Mouse (Mus musculus) MEL (cell line): ENCODE results near the gene Camta1. TPM values are rescaled to one million over a fixed set of nuclear protein-coding genes. Genes with fewer than 3 reads are reported as not detected.

Source experiments
- DNase-seq: peaks from one replicate; pipeline ENCODE4 v3.0.0; 2011; ENCODE audit warnings: low read depth, low spot score
- H3K27ac ChIP-seq: 2 replicates; pipeline ENCODE4 v1.5.1; 2012; ENCODE audit warnings: low read depth, mild to moderate bottlenecking, control low read depth, low read length, moderate library complexity; ENCODE audit not compliant: control insufficient read depth
- H3K27me3 ChIP-seq, 2 experiments: fragments of 150-350 bp in 1 of 2; sonication (generic) in 1 of 2; 2 replicates each; pipeline ENCODE4 v1.6.1; 2012; ENCODE audit warnings: low read length in 2 of 2, mild to moderate bottlenecking in 2 of 2, improper control_type of control experiment in 1 of 2, moderate library complexity in 1 of 2; ENCODE audit not compliant: insufficient read depth in 2 of 2, control insufficient read depth in 1 of 2
- H3K36me3 ChIP-seq, 2 experiments: 2 replicates each; pipeline ENCODE4 v1.6.1; 2012 to 2014; ENCODE audit warnings: low read length in 2 of 2, improper control_type of control experiment in 1 of 2, inconsistent platforms in 1 of 2, mild to moderate bottlenecking in 1 of 2; ENCODE audit not compliant: insufficient read depth in 2 of 2, control insufficient read depth in 1 of 2
- H3K4me1 ChIP-seq, 2 experiments: fragments of 150-350 bp in 1 of 2; sonication (generic) in 1 of 2; 2 replicates each; pipeline ENCODE4 v1.6.1; 2012; ENCODE audit warnings: low read length in 2 of 2, improper control_type of control experiment in 1 of 2, mild to moderate bottlenecking in 1 of 2; ENCODE audit not compliant: insufficient read depth in 2 of 2, control insufficient read depth in 1 of 2
- H3K4me3 ChIP-seq, 2 experiments: fragments of 150-350 bp in 1 of 2; sonication (generic) in 1 of 2; 2 replicates each; pipeline ENCODE4 v1.5.1; 2012; ENCODE audit warnings: low read depth in 2 of 2, low read length in 2 of 2, mild to moderate bottlenecking in 2 of 2, moderate library complexity in 2 of 2, control low read depth in 1 of 2, improper control_type of control experiment in 1 of 2; ENCODE audit not compliant: control insufficient read depth in 1 of 2, insufficient read depth in 1 of 2
- H3K79me2 ChIP-seq: 2 replicates; pipeline ENCODE4 v1.6.1; 2012; ENCODE audit warnings: mild to moderate bottlenecking, low read length, moderate library complexity; ENCODE audit not compliant: control insufficient read depth, poor library complexity, insufficient read depth
- H3K9ac ChIP-seq: 2 replicates; pipeline ENCODE4 v1.6.1; 2012; ENCODE audit warnings: low read depth, mild to moderate bottlenecking, control low read depth, low read length, moderate library complexity; ENCODE audit not compliant: control insufficient read depth, poor library complexity, severe bottlenecking
- H3K9me3 ChIP-seq: fragments of 150-350 bp; sonication (generic); replicated peaks from 2 replicates; pipeline ENCODE4 v1.6.1; 2012; ENCODE audit warnings: mild to moderate bottlenecking, low read length, improper control_type of control experiment, moderate library complexity; ENCODE audit not compliant: insufficient read depth
- CHD1 ChIP-seq: IDR thresholded peaks from 2 replicates; pipeline ENCODE4 v1.6.1; 2012; ENCODE audit warnings: low read depth, mild to moderate bottlenecking, inconsistent platforms, low read length, improper control_type of control experiment
- CTCF ChIP-seq, 3 experiments: IDR thresholded peaks in 2 of 3; conservative IDR thresholded peaks in 1 of 3; 2 replicates each; pipeline ENCODE4 v1.5.1; 2011 to 2012; ENCODE audit warnings: low read length in 3 of 3, low read depth in 2 of 3, mild to moderate bottlenecking in 2 of 3, improper control_type of control experiment in 1 of 3, inconsistent platforms in 1 of 3, mixed read lengths in 1 of 3, moderate library complexity in 1 of 3; ENCODE audit not compliant: control insufficient read depth in 1 of 3, insufficient read depth in 1 of 3, poor library complexity in 1 of 3, severe bottlenecking in 1 of 3
- ELF1 ChIP-seq: IDR thresholded peaks from 2 replicates; pipeline ENCODE4 v1.6.1; 2014; ENCODE audit warnings: low read depth, mild to moderate bottlenecking, inconsistent platforms, low read length, improper control_type of control experiment, moderate library complexity
- ETS1 ChIP-seq: IDR thresholded peaks from 2 replicates; pipeline ENCODE4 v1.6.1; 2012; ENCODE audit warnings: low read depth, mild to moderate bottlenecking, inconsistent platforms, low read length, improper control_type of control experiment, moderate library complexity
- HCFC1 ChIP-seq: IDR thresholded peaks from 2 replicates; pipeline ENCODE4 v1.6.1; 2012; ENCODE audit warnings: low read depth, mild to moderate bottlenecking, inconsistent platforms, low read length, improper control_type of control experiment, moderate library complexity
- JUND ChIP-seq: IDR thresholded peaks from 2 replicates; pipeline ENCODE4 v1.6.1; 2011; ENCODE audit warnings: low read depth, mild to moderate bottlenecking, improper control_type of control experiment, low read length
- KAT2A ChIP-seq: conservative IDR thresholded peaks from 2 replicates; pipeline ENCODE4 v1.6.1; 2012; ENCODE audit warnings: low read depth, low read length, improper control_type of control experiment, inconsistent platforms
- MAFK ChIP-seq: IDR thresholded peaks from 2 replicates; pipeline ENCODE4 v1.6.1; 2011; ENCODE audit warnings: low read depth, mild to moderate bottlenecking, low read length, improper control_type of control experiment, borderline replicate concordance
- MAZ ChIP-seq: IDR thresholded peaks from 2 replicates; pipeline ENCODE4 v1.6.1; 2012; ENCODE audit warnings: low read depth, mild to moderate bottlenecking, inconsistent platforms, low read length, improper control_type of control experiment
- MEF2A ChIP-seq: IDR thresholded peaks from 2 replicates; pipeline ENCODE4 v1.6.1; 2014; ENCODE audit warnings: low read depth, mild to moderate bottlenecking, inconsistent platforms, low read length, improper control_type of control experiment; ENCODE audit not compliant: poor library complexity, insufficient replicate concordance, severe bottlenecking; ENCODE audit errors: extremely low read depth
- MXI1 ChIP-seq: IDR thresholded peaks from 2 replicates; pipeline ENCODE4 v1.6.1; 2011; ENCODE audit warnings: mild to moderate bottlenecking, low read depth, low read length, improper control_type of control experiment
- MYB ChIP-seq: IDR thresholded peaks from 2 replicates; pipeline ENCODE4 v1.6.1; 2011; ENCODE audit warnings: mild to moderate bottlenecking, low read depth, low read length, improper control_type of control experiment
- NELFE ChIP-seq: IDR thresholded peaks from 2 replicates; pipeline ENCODE4 v1.6.1; 2011; ENCODE audit warnings: low read depth, low read length, improper control_type of control experiment
- NRF1 ChIP-seq: IDR thresholded peaks from 2 replicates; pipeline ENCODE4 v1.6.1; 2014; ENCODE audit warnings: low read depth, mild to moderate bottlenecking, inconsistent platforms, low read length, improper control_type of control experiment, moderate library complexity; ENCODE audit not compliant: poor library complexity, insufficient read depth, severe bottlenecking
- POLR2AphosphoS2 ChIP-seq: IDR thresholded peaks from 2 replicates; pipeline ENCODE4 v1.6.1; 2011; ENCODE audit warnings: low read length, improper control_type of control experiment
- POLR2AphosphoS5 ChIP-seq: IDR thresholded peaks from 2 replicates; pipeline ENCODE4 v1.6.1; 2012; ENCODE audit warnings: low read depth, borderline replicate concordance, mild to moderate bottlenecking, inconsistent platforms, low read length, moderate library complexity, mixed read lengths
- RAD21 ChIP-seq: IDR thresholded peaks from 2 replicates; pipeline ENCODE4 v1.6.1; 2011; ENCODE audit warnings: mild to moderate bottlenecking, low read depth, low read length, improper control_type of control experiment
- RCOR1 ChIP-seq: IDR thresholded peaks from 2 replicates; pipeline ENCODE4 v1.6.1; 2012; ENCODE audit warnings: low read depth, mild to moderate bottlenecking, inconsistent platforms, low read length, improper control_type of control experiment
- SMC3 ChIP-seq: IDR thresholded peaks from 2 replicates; pipeline ENCODE4 v1.6.1; 2011; ENCODE audit warnings: low read depth, low read length, improper control_type of control experiment
- TBP ChIP-seq: IDR thresholded peaks from 2 replicates; pipeline ENCODE4 v1.8.0; 2011; ENCODE audit warnings: low read depth, low read length, improper control_type of control experiment
- USF1 ChIP-seq: IDR thresholded peaks from 2 replicates; pipeline ENCODE4 v1.6.1; 2014; ENCODE audit warnings: low read depth, mild to moderate bottlenecking, inconsistent platforms, low read length, improper control_type of control experiment, moderate library complexity
- USF2 ChIP-seq, 2 experiments: IDR thresholded peaks; 2 replicates each; pipeline ENCODE4 v1.6.1; 2011 to 2012; ENCODE audit warnings: improper control_type of control experiment in 2 of 2, low read length in 2 of 2, borderline replicate concordance in 1 of 2, inconsistent platforms in 1 of 2, low read depth in 1 of 2, mild to moderate bottlenecking in 1 of 2; ENCODE audit not compliant: insufficient read depth in 1 of 2
- polyA plus RNA-seq, 2 experiments: library from polyadenylated mRNA; stranded (reverse) in 1 of 2; unstranded in 1 of 2; fragments of >175 nt in 1 of 2; fragments of >200 nt in 1 of 2; gene quantifications; 2 replicates each; pipeline versions ENCODE4 v1.2.1 to v1.2.4; 2012; ENCODE audit warnings: low replicate concordance in 2 of 2, low read depth in 1 of 2; ENCODE audit not compliant: insufficient read length in 2 of 2, insufficient read depth in 1 of 2, missing spikeins in 1 of 2
- total RNA-seq: library from RNA; depleted of rRNA; stranded (reverse); fragments of 300-350 nt; gene quantifications from 2 replicates; pipeline ENCODE4 v1.2.3, GENCODE M21; 2012

Gene Camta1
- total and polyA plus RNA-seq, 3 experiments, result 28.2 to 87.5 TPM; not detected in 1

DNA sequence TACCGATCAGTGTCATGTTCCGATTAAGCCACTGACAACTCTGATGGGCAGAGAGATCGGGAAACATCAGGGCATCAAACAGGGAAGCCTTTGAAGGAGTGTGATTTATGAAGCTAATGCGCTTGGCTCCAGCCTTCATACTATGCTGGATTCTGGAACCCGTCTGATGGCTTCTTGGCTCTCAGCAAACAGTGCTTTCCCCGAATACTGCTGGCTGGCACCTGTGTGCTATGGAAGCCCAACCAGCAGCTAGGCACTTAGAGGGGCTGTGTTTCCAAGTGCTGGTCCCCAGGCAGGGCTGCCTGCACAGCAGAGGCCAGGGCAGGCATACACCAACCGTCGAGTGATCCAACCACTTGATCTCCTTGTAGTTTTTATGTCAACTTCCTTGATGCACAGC lies 701.2 kb downstream of the Camta1 start:
- no peak for DNase-seq
- Histone ChIP-seq H3K4me3 (no peak overlapping the region), H3K27me3 (no peaks in the 10 kb centered on the region), H3K4me1 (no peaks in the 10 kb centered on the region), H3K36me3 (no peaks in the 10 kb centered on the region), H3K9ac (no peak overlapping the region), H3K79me2 (no peaks in the 10 kb centered on the region), H3K9me3 (no peaks in the 10 kb centered on the region), H3K27ac (no peak overlapping the region)
- TF ChIP-seq SMC3 (no peak), POLR2AphosphoS5 (no peak), MAZ (no peak), MEF2A (no peak), JUND (no peak), NELFE (no peak), MAFK (no peak), POLR2AphosphoS2 (no peak), ETS1 (no peak), NRF1 (no peak), MYB (no peak), KAT2A (no peak)

DNA sequence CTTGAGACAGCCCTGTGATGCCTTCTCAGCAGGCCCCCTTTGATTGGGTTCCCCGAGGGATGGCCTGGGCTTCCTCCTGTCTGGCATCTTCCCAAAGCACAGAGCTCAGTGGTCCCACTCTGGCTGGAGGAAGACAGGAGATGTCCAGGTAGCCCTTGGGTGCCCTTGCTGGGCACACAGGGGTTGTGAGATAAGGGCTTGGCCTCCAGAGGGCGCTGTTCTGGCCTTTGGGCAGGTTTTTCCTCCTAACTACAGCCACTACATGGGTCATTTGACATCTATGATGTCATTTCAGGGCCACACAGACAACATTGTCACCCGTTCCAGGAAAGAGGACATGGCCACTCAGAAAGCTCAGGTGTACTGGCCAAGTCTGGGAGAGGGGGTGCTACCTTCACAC lies 703.4 kb downstream of the Camta1 start:
- Histone ChIP-seq H3K36me3 (no peaks in the 10 kb centered on the region), H3K27me3 (no peaks in the 10 kb centered on the region), H3K4me1 (no peaks in the 10 kb centered on the region), H3K27ac (no peak overlapping the region), H3K9me3 (no peaks in the 10 kb centered on the region), H3K9ac (no peak overlapping the region), H3K79me2 (no peaks in the 10 kb centered on the region), H3K4me3 (no peak overlapping the region)
- TF ChIP-seq TBP (no peak), USF1 (no peak), POLR2AphosphoS2 (no peak), MYB (no peak), ETS1 (no peak), USF2 (IDR thresholded peaks at IDR 0.05; ENCODE audit: borderline replicate concordance in 1 of 2, insufficient read depth in 1 of 2, low read depth in 1 of 2, low read length in 2 of 2) (no peak), HCFC1 (no peak), KAT2A (no peak), RAD21 (no peak), CTCF (IDR thresholded peaks at IDR 0.05 in 2 of 3, conservative IDR thresholded peaks at IDR 0.05 in 1 of 3; ENCODE audit: control insufficient read depth in 1 of 3, insufficient read depth in 1 of 3, low read depth in 2 of 3, low read length in 3 of 3, poor library complexity in 1 of 3, severe bottlenecking in 1 of 3) (no peak), MXI1 (no peak), RCOR1 (no peak), CHD1 (no peak), ELF1 (no peak)
- no peak for DNase-seq
